Mouse (Mus musculus) hindbrain, embryonic 13.5 days (tissue): ENCODE data around the gene Ptms. TPM values are rescaled to one million over a fixed set of nuclear protein-coding genes. Genes with fewer than 3 reads are reported as not detected.
A peak's percentile ranks its signal among the peaks of the same experiment; 100 is the strongest.

ENCODE experiments used
- ATAC-seq: fragments of 200-750 bp; cut with Nextera tagmentation; 2 replicates; pipeline ENCODE4 v1.8.0; 2017; ENCODE audit warnings: moderate TSS enrichment; ENCODE audit not compliant: low FRiP score
- H3K27ac ChIP-seq: fragments of 300-500 bp; sonication (generic); 2 replicates; pipeline ENCODE4 v1.5.1; 2015; ENCODE audit warnings: inconsistent platforms, mild to moderate bottlenecking, moderate library complexity
- H3K27me3 ChIP-seq: fragments of 300-500 bp; sonication (generic); 2 replicates; pipeline ENCODE4 v1.6.1; 2015; ENCODE audit warnings: mild to moderate bottlenecking, inconsistent platforms
- H3K36me3 ChIP-seq: fragments of 300-500 bp; sonication (generic); 2 replicates; pipeline ENCODE4 v1.6.1; 2015; ENCODE audit warnings: mild to moderate bottlenecking, inconsistent platforms
- H3K4me1 ChIP-seq: fragments of 300-500 bp; sonication (generic); replicated peaks from 2 replicates; pipeline ENCODE4 v1.6.1; 2015; ENCODE audit warnings: inconsistent platforms
- H3K4me2 ChIP-seq: fragments of 300-500 bp; sonication (generic); 2 replicates; pipeline ENCODE4 v1.6.1; 2015; ENCODE audit warnings: inconsistent platforms, mild to moderate bottlenecking, moderate library complexity
- H3K4me3 ChIP-seq: fragments of 300-500 bp; sonication (generic); 2 replicates; pipeline ENCODE4 v1.5.1; 2015; ENCODE audit warnings: mild to moderate bottlenecking, inconsistent platforms
- H3K9ac ChIP-seq: fragments of 300-500 bp; sonication (generic); 2 replicates; pipeline ENCODE4 v1.6.1; 2015; ENCODE audit warnings: mild to moderate bottlenecking, inconsistent platforms
- H3K9me3 ChIP-seq: fragments of 300-500 bp; sonication (generic); 2 replicates; pipeline ENCODE4 v1.6.1; 2016; ENCODE audit warnings: inconsistent platforms
- WGBS: fragments of 180-500 bp; shearing (Covaris S2); methylation state at CpG from one replicate; pipeline ENCODE4 v1.1.7; 2015; 5-methylcytosine and 5-hydroxymethylcytosine counted together
- polyA plus RNA-seq: library from polyadenylated mRNA; unstranded; fragments of >200 nt; fragmentation: Nextera tagmentation; extraction: Ambion mirVana; gene quantifications from 2 replicates; pipeline ENCODE4 v1.2.1, GENCODE M21; 2015

The Ptms gene
- polyA plus RNA-seq, 1 experiment from 2014 or later, result 801 TPM

- Histone ChIP-seq H3K4me3 (no peak overlapping the region), H3K36me3 (no peaks in the 10 kb centered on the region), H3K27me3 (no peaks in the 10 kb centered on the region), H3K4me1 (peaks cover 40% of the 10 kb centered on the region), H3K4me2 (no peak overlapping the region), H3K27ac (peak overlapping the region; percentile 100), H3K9ac (0 out of 2 replicates have a peak overlapping the region, but pooled peaks have one; percentile 20), H3K9me3 (no peaks in the 10 kb centered on the region)
- ATAC-seq, result no peak
- 78% methylated on average over 3 of the region's 4 CpGs for WGBS
These were observed 1.6 kb upstream of the Ptms start for GRCm38 (mm10) chr6:124921539-124921938.

GRCm38 (mm10) chr6:124920318-124921085, 599 bp upstream of the Ptms start:
- ATAC-seq, result no peak
- Histone ChIP-seq H3K9me3 (no peaks in the 10 kb centered on the region), H3K4me2 (peak overlapping the region; percentile 100), H3K4me1 (peaks cover 46% of the 10 kb centered on the region), H3K27ac (peak overlapping the region; percentile 100), H3K9ac (peak overlapping the region; percentile 63), H3K4me3 (peak overlapping the region; percentile 93), H3K27me3 (no peaks in the 10 kb centered on the region), H3K36me3 (no peaks in the 10 kb centered on the region)
- WGBS, result 24% methylated on average over 9 of the region's 9 CpGs

GRCm38 (mm10) chr6:124918890-124919627, 844 bp downstream of the Ptms start:
- 15% methylated on average over 13 of the region's 14 CpGs for WGBS
- Histone ChIP-seq H3K9me3 (no peaks in the 10 kb centered on the region), H3K27ac (peak overlapping the region; percentile 100), H3K36me3 (peaks cover 10% of the 10 kb centered on the region), H3K4me3 (peak overlapping the region; percentile 93), H3K9ac (peak overlapping the region; percentile 100), H3K4me1 (peaks cover 56% of the 10 kb centered on the region), H3K4me2 (peak overlapping the region; percentile 100), H3K27me3 (no peaks in the 10 kb centered on the region)
- no peak for ATAC-seq

GRCm38 (mm10) chr6:124918331-124918690, 1.6 kb downstream of the Ptms start:
- H3K9ac ChIP-seq, result peak overlapping the region; percentile 100
- H3K9me3 ChIP-seq, result no peaks in the 10 kb centered on the region
- H3K4me2 ChIP-seq, result peak overlapping the region; percentile 100
- peaks cover 63% of the 10 kb centered on the region for H3K4me1 ChIP-seq
- H3K4me3 ChIP-seq, result peak overlapping the region; percentile 93
- peak overlapping the region; percentile 100 for H3K27ac ChIP-seq
- peaks cover 17% of the 10 kb centered on the region for H3K36me3 ChIP-seq
- H3K27me3 ChIP-seq, result no peaks in the 10 kb centered on the region
- WGBS, result 3% methylated on average over 7 of the region's 7 CpGs
- ATAC-seq, result no peak

GRCm38 (mm10) chr6:124917518-124918330, 2.2 kb downstream of the Ptms start:
- Histone ChIP-seq H3K9me3 (no peaks in the 10 kb centered on the region), H3K4me2 (peak overlapping the region; percentile 100), H3K4me3 (peak overlapping the region; percentile 93), H3K4me1 (peaks cover 69% of the 10 kb centered on the region), H3K27me3 (no peaks in the 10 kb centered on the region), H3K27ac (peak overlapping the region; percentile 100), H3K9ac (peak overlapping the region; percentile 100), H3K36me3 (peaks cover 23% of the 10 kb centered on the region)
- ATAC-seq, result peak; percentile 69
- WGBS, result under 1% methylated on average over 76 of the region's 89 CpGs

GRCm38 (mm10) chr6:124916695-124917517, 3.0 kb downstream of the Ptms start:
- Histone ChIP-seq H3K36me3 (peaks cover 27% of the 10 kb centered on the region), H3K9me3 (no peaks in the 10 kb centered on the region), H3K27ac (peak overlapping the region; percentile 100), H3K27me3 (no peaks in the 10 kb centered on the region), H3K9ac (peak overlapping the region; percentile 100), H3K4me2 (peak overlapping the region; percentile 100), H3K4me1 (peaks cover 70% of the 10 kb centered on the region), H3K4me3 (peak overlapping the region; percentile 93)
- ATAC-seq, result peak; percentile 40
- under 1% methylated on average over 40 of the region's 67 CpGs for WGBS

GRCm38 (mm10) chr6:124915942-124916694, 3.8 kb downstream of the Ptms start:
- peak overlapping the region; percentile 93 for H3K4me3 ChIP-seq
- H3K27me3 ChIP-seq, result no peaks in the 10 kb centered on the region
- 3% methylated on average over 12 of the region's 12 CpGs for WGBS
- peaks cover 68% of the 10 kb centered on the region for H3K4me1 ChIP-seq
- peak overlapping the region; percentile 100 for H3K4me2 ChIP-seq
- peaks cover 27% of the 10 kb centered on the region for H3K36me3 ChIP-seq
- no peak for ATAC-seq
- no peaks in the 10 kb centered on the region for H3K9me3 ChIP-seq
- peak overlapping the region; percentile 100 for H3K27ac ChIP-seq
- peak overlapping the region; percentile 100 for H3K9ac ChIP-seq

GRCm38 (mm10) chr6:124915160-124915941, 4.6 kb downstream of the Ptms start:
- Histone ChIP-seq H3K36me3 (peaks cover 27% of the 10 kb centered on the region), H3K9ac (peak overlapping the region; percentile 100), H3K27ac (peak overlapping the region; percentile 100), H3K4me1 (peaks cover 67% of the 10 kb centered on the region), H3K4me3 (peak overlapping the region; percentile 93), H3K9me3 (no peaks in the 10 kb centered on the region), H3K4me2 (peak overlapping the region; percentile 100), H3K27me3 (no peaks in the 10 kb centered on the region)
- WGBS, result 9% methylated on average over 22 of the region's 22 CpGs
- no peak for ATAC-seq

GRCm38 (mm10) chr6:124914511-124914910, 5.4 kb downstream of the Ptms start:
- Histone ChIP-seq H3K4me1 (peaks cover 69% of the 10 kb centered on the region), H3K9ac (peak overlapping the region; percentile 100), H3K36me3 (peaks cover 27% of the 10 kb centered on the region), H3K27ac (peak overlapping the region; percentile 100), H3K4me3 (peak overlapping the region; percentile 93), H3K4me2 (peak overlapping the region; percentile 100), H3K9me3 (no peaks in the 10 kb centered on the region), H3K27me3 (peaks cover 5% of the 10 kb centered on the region; the same call in 1 of the 2 replicates)
- no peak for ATAC-seq
- WGBS, result 83% methylated on average over 7 of the region's 7 CpGs

- no peak overlapping the region; the same call in 1 of the 2 replicates for H3K4me3 ChIP-seq
- H3K4me2 ChIP-seq, result peak overlapping the region; percentile 100
- H3K27ac ChIP-seq, result peak overlapping the region; percentile 100
- H3K36me3 ChIP-seq, result peaks cover 27% of the 10 kb centered on the region
- ATAC-seq, result no peak
- peak overlapping the region; percentile 100 for H3K9ac ChIP-seq
- peaks cover 9% of the 10 kb centered on the region; the same call in 1 of the 2 replicates for H3K27me3 ChIP-seq
- H3K4me1 ChIP-seq, result peaks cover 68% of the 10 kb centered on the region
- WGBS, result 49% methylated on average over 14 of the region's 14 CpGs
- H3K9me3 ChIP-seq, result no peaks in the 10 kb centered on the region
These were observed 6.1 kb downstream of the Ptms start for GRCm38 (mm10) chr6:124913721-124914285.
